Mouse (Mus musculus) layer of hippocampus, postnatal 25 days (tissue): ENCODE results near the gene Kcnn4. TPM values are rescaled to one million over a fixed set of nuclear protein-coding genes. Genes with fewer than 3 reads are reported as not detected.
A peak's percentile ranks its signal among the peaks of the same experiment; 100 is the strongest.

Experiments used
- DNase-seq, 2 experiments: peaks; one replicate each; pipeline ENCODE4 v3.0.0; 2022; ENCODE audit warnings: mixed read lengths in 2 of 2, low spot score in 1 of 2; ENCODE audit errors: extremely low spot score in 1 of 2
- total RNA-seq, 2 experiments: library from RNA; stranded (reverse); gene quantifications; 2 replicates each; pipeline ENCODE4 v1.2.3; 2021

The Kcnn4 gene
- total RNA-seq, 2 experiments from 2014 or later: 0.27 to 0.47 TPM

DNA sequence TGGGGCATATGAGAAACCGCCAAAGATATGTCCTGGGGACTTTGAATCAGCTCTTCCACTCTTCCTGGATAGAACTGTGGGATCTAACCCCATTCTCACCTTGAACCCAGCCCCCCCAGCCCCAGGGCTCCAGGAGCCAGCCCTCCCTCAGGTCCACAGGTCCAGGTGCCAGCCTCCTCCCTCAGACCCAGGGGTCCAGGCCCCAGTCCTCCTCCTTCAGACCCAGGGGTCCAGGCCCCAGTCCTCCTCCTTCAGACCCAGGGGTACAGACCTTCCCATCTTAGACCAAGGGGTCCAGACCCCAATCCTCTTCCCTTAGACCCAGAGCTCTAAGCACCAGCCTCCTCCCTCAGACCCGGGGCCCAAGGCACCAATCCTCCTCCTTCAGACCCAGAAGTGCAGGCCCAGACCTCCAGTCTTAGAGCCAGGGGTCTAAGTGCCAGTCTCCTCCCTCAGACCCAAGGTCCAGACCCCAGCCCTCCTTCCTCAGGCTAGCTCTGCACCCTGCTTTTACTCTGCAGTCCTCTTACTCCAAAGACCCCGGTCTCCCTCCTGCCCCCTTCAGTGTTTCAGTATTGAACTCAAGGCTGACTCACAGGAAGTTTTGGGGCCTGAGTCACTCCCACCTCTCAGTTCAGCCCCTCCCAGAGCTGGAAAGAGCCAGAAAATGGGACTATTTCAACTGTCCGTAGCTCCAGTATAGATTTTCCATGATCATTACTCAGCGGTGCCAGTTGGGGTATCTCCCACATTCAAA, 4.6 kb upstream of the Kcnn4 start:
- no peak for DNase-seq

DNA sequence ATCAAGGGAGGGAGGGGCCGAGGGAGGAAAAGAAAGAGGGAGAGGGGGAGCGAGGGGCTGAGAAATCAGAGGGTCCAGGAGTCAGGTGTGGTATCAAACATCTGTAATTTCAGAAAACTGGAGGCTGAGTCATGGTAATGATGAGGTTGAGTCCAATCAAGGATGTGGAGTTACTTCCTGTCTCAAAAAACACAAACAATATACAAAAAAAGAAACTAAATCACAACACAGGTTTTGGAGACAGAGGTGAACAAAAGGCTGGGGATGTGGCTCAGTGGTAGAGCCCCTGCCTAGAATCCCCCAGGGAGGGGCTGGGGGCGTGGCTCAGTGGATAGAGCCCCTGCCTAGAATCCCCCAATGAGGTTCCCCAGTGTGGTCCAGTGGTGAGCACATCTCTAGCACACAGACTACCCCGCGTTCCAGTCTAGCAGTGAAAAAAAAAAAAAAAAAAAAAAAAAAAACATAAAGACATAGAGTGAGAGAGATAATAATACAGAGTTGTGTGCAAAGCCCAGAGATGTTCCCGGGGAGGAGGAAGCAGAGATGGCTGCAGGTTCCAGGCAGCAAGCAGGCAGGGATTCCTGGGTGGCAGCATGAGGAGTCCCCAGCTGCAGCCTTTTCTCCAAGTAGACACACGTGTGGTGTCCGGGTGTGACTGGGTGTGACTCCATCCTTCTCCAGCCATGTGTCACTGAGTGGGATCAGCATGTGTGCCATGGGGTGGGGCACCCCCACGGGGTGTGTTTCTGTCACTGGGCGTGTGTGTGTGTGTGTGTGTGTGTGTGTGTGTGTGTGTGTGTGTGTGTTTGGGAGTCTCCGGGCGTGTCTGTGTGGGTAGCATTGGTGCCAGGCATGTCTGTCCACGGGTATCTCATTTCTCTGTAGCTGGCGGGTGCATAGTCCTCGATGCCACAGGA, 3.1 kb upstream of the Kcnn4 start:
- no peak for DNase-seq

GRCm38 (mm10) chr7:24368226-24368625, 1.8 kb upstream of the Kcnn4 start:
- no peak for DNase-seq

GRCm38 (mm10) chr7:24368946-24369345, 1.1 kb upstream of the Kcnn4 start:
- DNase-seq: no peak

DNA sequence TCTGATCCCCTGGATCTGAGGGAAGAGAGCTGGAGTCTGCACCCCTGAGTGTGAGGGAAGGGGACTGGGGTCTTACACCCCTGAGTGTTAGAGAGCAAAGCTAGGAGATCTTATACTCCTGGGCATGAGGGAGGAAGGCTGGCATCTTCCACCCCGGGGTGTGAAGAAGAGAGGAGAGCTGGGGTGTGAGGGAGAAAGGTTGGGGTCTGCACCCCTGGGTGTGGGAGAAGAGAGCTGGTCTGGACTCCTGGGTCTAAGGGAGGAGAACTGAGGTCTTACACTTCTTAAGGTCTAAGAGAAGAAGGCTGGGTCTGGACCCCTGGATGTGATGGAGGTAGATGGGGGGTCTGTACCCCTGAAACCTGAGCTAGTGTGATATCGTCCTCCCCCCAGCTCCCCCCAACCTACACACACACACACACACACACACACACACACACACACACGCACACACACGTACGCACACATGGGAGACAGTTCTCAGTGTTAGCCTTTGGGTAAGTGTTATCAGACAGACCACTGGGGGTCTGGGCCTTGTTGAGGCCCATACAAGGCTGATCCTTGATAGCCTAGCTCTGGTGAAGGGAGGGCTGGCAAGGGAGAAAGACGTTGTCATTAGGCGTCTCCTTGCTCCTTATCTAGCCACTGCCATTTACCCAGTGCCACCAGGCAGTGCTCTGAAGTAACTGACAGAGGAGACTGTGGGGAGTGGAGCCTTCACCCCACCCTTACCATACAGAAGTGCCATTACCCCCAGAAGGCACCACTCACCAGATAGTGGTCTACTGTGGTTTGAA, 1.1 kb downstream of the Kcnn4 start:
- no peak for DNase-seq

DNA sequence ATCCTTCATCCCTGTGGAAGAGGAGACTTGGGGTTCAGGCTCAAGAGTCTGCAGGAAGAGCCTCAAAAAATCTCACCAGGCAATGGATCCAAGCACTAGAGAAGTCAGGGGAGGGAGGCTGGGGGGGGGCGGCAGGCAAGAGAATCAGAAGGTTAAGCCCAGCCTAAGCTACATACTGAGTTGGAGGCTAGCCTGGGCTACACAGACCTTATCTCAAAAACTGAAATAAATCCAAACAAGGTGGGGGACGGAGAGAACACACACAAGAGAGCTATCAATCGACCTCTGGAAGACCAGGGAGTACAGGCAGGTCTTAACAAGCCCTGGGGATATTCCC, 1.7 kb downstream of the Kcnn4 start:
- DNase-seq: no peak

GRCm38 (mm10) chr7:24372300-24372699, 2.2 kb downstream of the Kcnn4 start:
- no peak for DNase-seq

DNA sequence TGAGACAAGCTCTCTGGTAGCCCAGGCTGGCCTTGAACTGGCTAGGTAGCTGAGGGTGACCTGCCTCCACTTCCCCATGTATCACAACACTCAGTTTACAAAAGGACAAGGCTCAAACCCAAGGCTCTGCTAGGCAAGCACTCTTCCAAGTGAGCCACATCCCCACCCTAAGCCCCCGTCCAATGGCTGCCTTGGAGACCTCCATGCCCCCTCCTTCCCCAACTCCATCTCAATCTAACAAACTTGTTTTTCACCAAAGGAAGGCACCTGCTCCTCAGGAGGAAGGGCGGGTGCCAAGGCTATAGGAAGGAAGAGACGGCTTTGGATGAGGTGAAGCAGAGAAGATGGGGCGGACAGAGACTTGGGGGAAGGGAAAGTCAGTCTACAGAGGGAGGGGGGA, 2.7 kb downstream of the Kcnn4 start:
- no peak for DNase-seq

- DNase-seq: no peak
Measured at GRCm38 (mm10) chr7:24373538-24374379, 3.7 kb downstream of the Kcnn4 start.

DNA sequence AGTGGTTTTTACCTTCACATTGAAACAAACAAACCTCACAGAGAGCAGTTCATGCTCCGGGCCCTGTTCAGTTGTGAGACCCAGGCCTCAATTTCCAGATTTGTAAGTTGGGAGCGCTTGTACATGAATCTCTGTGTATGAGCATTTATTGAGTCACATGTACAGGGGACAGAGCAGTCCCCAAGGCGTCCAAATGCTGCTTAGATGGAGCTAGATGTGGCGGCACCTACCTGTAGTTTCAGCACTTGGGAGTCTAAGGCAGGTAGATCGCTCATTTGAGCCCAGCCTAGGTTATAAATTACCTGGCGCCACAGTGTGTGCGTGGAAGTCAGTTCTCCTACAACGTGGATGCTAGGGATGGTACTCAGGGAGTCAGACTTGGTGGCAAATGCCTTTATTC, 6.4 kb downstream of the Kcnn4 start:
- DNase-seq: no peak

DNA sequence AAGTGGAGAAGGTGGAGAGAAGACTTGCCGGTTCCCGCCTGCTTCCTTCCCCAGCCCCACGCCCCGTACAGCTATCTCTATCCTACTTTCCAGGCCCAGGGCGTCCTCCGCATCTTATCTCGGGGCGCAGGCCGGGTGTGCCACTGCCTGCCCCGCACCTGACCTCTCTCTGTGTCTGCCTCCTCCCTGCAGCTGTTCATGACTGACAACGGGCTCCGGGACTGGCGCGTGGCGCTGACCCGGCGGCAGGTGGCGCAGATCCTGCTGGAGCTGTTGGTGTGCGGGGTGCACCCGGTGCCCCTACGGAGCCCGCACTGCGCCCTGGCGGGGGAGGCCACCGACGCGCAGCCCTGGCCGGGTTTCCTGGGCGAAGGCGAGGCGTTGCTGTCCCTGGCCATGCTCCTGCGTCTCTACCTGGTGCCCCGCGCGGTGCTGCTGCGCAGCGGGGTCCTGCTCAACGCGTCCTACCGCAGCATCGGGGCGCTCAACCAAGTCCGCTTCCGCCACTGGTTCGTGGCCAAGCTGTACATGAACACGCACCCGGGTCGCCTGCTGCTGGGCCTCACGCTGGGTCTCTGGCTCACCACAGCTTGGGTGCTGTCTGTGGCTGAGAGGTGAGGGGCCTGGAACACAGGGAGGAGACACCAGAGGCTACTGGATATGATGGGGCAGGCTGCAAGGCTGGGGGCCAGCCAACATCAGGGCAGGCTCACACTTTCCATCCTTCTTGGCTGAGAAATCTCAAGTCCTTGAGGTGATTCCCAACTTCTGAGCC, 7.2 kb downstream of the Kcnn4 start:
- no peak for DNase-seq

DNA sequence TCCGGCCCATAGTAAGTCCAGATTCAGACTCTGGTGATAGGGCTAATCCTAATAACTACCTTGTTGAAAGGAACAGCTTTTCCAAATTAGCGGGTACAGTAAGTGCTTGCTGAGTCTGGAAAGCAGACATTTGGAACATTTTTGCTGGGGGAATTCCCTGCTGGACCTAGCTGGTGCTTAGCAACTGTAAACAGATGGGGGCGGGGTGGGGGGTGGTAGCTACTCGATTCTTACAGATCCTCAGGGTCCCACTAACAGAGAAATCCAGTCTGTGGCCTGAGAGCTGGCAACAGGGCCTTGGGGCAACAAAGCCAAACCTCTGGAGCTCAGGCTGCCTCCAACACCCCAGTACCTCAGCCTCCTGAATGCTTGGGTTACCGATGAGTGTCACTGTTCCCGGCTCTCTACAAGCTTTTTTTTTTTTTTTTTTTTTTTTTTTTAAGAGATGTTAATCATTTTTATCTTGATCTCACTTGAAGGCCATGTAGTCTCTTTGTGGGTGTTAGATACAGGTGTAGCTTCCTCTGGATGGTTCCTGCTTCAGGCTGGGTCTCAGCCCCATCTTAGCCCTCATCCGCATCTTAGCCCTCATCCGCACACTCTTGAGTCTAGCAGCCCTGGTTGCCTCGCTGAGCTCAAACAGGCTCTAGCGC, 8.1 kb downstream of the Kcnn4 start:
- DNase-seq: no peak

DNA sequence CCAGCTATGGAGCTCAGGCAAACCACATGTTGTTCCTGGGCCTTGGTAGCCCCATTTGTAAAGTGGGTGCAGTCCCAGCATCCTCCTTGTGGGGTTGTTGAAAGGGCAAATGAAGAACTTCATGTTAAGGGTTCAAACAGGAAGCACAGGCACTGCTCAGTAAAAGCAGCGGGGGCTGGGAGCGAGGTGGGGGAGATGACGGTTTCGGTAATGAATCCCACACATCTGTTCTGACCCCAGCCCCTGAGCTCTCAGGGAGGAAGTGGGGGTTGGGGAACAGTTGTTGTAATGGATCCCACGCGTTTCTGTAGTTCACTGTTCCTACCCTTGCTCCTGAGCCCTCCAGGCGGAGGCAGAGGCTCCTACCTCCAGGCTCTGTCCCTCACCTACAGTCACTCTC, 9.9 kb downstream of the Kcnn4 start:
- DNase-seq: no peak

GRCm38 (mm10) chr7:24380370-24380769, 10.3 kb downstream of the Kcnn4 start:
- no peak for DNase-seq

- DNase-seq: no peak
Measured at GRCm38 (mm10) chr7:24382730-24383372, 12.8 kb downstream of the Kcnn4 start.

DNA sequence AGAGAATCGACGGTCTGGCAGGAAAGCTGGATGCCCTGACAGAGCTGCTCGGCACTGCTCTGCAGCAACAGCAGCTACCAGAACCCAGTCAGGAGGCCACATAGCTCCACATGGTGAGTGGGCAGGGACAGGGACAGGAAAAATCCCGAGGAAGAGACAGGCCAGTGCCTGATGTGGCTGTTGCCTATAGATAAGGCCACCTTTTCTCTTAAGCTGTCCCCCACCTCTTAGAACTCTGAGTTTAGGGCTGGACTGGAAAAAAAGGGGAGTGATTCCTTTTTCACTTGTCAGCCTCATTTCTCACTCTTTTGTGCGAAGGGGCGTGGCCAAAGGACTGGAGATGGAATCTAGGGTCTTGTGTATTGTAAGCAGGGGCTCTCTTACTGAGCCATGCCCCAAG, 14.0 kb downstream of the Kcnn4 start:
- no peak for DNase-seq

- DNase-seq: peak; percentile 81 to 89
Measured at GRCm38 (mm10) chr7:24384827-24385226, 14.8 kb downstream of the Kcnn4 start.

GRCm38 (mm10) chr7:24387059-24387556, 17.0 kb downstream of the Kcnn4 start:
- no peak for DNase-seq
